Mouse (Mus musculus): ENCODE results near the gene Zbtb11.
A peak's percentile ranks its signal among the peaks of the same experiment; 100 is the strongest.
"Not testable (repeated sequence)": the region's sequence is repeated elsewhere in the genome, so short reads cannot be mapped to it uniquely, and the experiment has no call there.

Zbtb11 gene

DNA sequence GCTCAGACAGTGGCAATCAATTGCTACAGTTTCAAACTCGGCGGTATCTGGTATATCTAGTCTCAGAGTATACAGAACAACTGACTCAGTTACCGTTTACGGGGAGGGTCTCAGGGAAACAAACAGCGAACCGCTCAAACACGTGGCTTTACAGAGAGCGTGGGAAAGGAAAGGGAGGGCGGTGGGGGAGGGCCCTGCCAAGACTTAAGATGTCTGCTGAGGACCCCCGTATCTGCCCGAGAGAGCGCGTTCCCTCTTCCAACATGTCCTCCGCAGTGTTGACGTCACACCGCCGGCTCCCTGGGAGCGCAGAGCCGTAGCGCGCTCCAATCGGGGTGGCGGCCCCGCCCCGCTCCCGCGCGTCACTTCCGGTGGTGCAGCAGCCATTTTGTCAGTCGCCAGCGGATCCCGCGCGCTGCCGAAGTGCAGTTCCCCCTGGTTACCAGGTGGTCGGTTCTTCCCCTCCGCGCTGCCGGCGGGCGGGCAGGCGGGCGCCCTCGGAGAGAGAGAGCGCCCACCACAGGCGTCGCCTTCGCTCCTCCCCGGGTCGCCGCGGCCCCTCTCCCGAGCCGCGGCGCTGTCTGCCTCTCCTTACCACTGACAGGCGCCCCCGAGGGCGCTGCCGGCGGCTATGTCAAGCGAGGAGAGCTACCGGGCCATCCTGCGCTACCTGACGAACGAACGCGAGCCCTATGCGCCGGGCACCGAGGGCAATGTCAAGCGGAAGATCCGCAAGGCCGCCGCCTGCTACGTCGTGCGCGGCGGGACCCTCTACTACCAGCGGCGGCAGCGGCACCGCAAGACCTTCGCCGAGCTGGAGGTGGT is at the start of gene Zbtb11:
Zbtb11 (plus strand) TSS at position 453 of the 825 bp plus-strand sequence.
- DNase-seq = peak; percentile 100

DNA sequence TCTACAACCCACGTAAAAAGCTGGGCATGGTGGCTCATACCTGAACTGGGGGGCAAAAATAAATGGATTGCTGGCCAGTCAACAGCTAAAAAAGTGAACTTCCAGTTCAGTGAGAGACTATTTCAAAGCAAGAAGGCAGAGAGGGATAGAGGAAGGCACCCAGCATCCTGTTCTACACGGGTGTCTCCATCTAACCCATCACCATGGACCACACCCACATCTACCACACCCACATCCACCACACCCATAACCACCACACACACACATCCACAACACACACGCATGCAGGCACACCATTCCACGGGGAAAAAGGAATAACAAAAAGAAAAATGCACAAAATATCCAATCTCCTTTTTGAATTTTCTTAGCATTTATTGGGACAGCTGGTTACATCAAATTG is 49.7 kb upstream of the Zbtb11 start:
- no peak for DNase-seq

DNA sequence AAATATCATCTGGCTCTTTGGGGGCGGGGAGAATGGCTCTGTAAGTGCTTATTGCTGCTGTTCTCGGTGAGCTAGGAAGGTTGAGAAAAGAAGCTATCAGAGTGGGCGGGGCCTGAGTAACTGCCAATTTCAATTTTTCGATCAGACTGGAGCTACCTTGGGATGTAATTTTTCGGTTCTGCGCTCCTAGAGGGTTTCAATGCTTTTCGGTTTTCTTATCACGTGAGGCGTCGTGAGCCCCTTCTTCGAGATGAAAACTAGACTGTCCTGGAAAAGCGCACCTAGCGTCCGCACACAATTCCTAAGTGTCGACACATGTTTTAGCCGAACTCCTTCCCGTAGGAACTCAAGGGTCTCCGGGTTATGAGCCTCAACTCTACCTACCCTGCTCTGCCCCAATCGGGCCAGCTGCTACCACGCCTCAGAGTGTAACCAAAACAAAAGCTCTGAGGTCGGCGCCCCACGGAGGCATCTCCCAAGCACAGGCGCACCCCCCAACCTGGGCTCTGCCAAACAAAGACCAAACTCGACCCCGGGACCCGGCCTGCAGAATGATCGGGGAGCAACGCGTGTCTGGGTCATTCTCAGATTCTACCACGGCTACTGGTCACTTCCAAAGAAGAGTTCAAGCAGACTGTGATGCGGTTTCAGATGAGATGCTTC is 39.9 kb upstream of the Zbtb11 start:
- no peak for DNase-seq

DNA sequence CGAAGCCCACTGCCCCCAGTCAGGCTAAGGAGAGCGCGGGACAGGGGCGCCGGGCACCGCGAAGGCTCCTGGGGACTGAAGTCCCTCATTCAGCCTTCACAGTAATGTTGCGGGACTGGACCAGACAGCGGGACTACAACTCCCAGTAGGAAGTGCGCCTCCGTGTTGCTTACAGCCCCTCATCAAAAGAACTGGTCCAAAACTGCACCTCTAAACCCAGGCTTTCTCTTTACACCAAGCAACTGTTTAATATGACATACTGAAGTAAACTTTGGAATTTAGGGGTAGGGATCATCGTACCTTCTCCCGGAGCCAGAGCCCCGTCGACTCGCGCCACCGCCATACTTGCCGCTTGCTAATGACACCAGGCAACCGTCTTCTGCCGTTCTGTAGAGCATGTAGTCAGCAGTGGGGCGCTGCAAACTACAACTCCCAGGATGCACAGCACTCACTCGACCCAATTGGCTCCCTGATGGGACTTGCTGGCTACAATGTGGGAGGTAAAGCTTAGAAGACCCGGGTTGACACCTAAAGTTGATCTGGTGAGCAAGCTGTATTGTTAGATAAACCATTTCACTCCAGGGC is 39.1 kb upstream of the Zbtb11 start, which contains the start of gene Cep97:
Cep97 (minus strand) TSS at position 403 of the 585 bp plus-strand sequence.
- DNase-seq = peak; percentile 96

DNA sequence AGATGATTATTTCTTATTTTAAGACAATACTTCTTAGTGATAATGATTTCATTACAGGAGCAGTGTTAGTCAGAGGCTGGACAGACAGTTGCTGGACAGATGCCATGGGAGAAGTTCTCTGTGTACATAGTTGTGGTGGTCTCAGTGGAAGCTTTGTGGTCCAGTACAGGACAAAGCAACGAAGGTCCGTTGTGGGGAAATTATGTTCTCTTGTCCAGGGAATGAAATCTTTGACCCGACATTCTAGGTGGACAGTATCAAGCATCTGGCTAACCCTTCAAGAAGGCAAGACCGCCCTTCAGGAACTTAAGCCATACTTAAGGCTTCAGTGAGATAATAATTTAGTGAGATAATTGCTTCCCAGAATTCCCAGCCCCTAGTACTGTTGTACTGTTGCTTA is 34.9 kb upstream of the Zbtb11 start:
- DNase-seq = no peak

DNA sequence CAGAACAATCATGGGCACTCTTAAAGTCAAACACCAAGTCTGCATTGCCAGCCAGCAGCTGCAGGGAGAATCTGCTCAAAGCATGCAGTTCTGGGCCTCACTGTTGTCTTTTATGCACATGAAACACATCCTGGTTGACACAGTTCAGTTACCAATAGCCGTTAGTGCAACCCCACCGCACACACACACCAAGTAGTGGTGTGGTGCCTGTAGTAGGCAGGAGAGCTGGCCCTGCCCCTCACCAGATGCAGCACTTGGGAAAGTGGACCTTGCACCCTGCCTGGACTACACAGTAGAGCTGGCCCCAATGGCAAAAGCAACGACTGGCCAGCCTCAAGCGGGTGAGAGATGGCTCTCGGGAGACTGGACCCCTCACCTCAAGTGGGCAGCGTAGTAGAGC is 34.0 kb upstream of the Zbtb11 start:
- no peak for DNase-seq

DNA sequence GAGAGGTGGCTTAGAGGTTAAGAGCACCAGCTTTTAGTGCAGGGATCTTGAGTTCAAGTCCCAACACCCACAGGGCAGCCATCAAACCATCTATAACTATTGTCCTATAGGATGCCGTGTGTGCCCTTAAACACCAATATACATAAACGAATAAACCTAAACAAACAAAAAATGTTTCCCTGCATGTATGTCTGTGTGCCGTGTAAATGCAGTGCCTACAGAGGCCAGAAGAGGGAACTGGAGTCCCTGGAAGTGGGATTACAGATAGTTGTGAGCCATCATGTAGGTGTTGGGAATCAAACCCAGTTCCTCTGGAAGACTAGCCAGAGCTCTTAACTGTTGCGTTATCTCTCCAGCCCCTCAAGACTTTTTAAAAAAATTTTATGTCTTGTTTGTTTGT is 32.9 kb upstream of the Zbtb11 start:
- no peak for DNase-seq

DNA sequence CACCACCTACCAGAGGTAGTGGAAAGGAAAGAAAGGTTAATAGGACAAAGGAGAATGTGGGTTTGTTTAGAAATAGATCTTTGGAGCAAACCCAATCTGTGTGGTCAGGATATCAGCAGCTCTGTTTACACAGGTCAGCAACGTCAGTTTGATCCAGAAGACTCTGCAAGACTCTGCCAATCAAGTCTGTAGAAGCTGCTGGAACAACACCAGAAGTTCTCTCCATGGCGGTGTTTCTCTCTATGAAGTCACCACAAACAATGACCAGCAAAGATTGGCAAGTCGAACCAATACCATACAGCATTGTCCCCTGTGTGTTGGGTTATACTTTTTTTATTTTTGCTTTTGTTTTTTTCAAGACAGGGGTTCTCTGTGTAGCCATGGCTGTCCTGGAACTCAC is 26.4 kb upstream of the Zbtb11 start:
- no peak for DNase-seq

DNA sequence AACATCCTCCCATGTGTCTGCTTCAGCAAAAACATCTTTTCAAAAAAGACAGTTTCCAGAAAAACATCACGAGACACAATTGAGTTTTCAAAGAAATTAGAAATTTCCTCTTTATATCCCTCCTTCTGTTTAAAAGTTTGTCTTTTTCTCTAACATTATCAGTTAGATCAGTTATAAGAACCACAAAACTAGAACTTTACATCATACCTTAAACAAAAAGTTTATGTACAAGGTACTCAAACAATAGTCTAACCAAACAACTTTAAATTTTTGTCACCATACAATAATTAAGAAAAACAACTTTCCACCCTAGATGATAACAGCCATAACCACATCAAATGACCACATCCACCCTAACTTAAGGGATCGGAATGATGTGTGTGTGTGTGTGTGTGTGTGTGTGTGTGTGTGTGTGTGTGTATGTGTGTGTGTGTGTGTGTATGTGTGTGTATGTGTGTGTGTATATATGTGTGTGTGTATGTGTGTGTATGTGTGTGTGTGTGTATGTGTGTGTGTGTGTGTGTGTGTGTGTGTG is 25.7 kb upstream of the Zbtb11 start:
- not testable (repeated sequence) for DNase-seq

DNA sequence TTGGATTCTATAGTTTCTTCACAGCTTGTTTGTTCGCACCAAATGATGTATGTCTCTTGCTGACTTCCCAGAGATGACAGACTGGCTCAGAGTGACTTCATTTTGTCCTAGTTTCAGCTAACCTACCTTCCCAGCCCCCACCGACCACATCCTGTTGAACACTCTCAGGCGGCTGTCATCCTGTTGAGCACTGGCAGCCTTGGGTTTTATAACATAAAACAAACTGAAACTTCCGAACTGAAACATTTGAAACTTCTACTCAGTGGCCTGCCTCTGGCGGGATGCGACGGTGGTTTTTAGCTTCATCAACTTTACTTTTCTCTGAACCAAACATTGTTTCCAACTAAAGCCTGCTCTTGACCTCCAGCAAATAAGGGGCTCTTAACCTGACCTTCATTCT is 24.7 kb upstream of the Zbtb11 start:
- DNase-seq = no peak

DNA sequence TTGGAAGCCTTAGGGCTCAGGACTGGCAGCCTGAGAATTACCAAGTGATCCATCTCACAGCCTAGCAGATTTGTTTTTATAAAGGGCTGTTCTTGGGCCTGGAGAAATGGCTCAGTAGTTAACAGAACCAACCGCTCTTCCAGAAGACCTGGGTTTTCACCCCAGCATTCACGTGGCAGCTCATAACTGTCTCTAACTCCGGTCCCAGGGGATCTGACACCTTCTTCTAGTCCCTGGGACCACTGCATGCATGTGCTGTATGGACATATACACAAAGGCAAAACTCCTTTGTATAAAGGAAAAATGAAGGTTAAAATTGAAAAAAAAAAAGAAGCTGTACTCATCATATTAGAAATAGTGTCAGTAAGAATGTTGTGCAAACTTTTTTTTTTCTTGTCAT is 23.2 kb upstream of the Zbtb11 start:
- no peak for DNase-seq

DNA sequence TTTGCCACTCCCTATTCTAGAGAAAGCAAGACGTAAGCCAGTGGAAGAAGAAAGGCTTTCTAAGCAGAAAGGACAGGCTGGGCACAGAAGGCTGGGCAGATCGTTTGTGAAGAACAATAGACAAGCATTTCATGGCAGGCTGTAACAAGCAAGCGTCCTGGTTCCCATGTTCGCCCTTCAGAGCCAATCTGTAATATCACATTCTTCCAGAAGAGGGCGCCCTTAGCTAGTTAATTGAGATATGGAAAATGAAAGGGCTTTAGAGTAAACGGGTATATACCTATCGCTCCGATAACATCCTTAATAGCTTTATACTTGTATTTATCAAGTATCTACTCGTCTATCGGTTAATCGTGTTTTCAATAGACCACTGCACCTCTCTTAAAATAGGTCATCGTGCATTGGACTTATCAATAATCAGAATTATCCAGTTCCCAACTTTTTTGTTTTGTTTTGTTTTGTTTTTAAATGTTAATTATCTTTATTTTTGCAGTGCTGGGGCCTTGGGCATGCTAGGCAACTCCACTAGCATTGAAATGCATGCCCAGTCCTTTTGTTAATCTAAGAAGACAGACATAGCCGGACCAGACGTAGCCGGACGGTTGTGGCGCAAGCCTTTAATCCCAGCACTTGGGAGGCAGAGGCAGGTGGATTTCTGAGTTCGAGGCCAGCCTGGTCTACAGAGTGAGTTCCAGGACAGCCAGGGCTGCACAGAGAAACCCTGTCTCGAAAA is 22.6 kb upstream of the Zbtb11 start:
- peak; percentile 93 for DNase-seq

DNA sequence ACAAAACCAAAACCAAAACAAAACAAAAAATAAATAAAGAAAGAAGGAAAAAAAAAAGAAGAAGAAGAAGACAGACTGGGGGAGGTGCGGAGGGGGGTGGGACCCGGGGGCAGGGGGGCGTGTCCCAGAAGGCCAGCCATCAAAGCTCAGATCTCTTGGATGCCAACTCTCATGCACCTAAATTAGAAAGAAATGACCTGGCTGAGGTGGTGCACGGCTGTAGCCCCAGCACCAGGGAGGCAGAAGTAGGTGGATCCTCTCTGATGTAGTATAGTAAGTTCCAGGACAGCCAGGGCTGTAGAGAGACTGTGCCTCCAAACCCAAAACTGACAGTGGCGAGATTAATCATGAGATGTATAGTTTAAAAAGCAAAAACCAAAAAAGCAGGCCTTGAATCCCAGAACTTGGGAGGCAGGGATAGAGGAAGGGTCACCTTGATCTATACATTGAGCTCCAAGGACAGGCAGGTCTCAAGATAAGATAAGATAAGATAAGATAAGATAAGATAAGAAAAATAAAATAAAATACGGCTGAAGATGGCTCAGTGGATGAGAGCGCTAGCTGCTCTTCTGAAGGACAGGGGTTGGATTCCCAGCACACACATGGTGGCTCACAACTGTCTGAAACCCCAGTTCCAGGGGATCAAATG is 21.9 kb upstream of the Zbtb11 start:
- DNase-seq = no peak

DNA sequence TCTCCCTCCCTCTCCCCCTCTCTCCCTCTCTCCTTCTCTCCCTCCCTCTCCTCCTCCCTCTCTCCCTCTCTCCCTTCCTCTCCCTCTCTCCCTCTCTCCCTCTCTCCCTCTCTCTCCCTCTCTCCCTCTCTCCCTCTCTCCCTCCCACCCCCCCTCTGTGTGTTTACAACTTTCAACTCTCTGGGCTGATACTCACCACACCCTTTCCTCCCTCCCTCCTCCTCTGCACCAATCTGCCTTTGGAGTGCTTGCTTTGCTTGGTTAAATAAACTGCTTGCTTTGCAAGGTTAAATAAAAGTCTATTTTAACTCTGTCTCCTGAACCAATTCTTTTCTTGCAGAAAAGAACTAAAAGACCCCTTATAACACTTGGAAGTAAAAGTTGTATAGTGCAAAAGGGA is 20.9 kb upstream of the Zbtb11 start:
- DNase-seq = no peak

DNA sequence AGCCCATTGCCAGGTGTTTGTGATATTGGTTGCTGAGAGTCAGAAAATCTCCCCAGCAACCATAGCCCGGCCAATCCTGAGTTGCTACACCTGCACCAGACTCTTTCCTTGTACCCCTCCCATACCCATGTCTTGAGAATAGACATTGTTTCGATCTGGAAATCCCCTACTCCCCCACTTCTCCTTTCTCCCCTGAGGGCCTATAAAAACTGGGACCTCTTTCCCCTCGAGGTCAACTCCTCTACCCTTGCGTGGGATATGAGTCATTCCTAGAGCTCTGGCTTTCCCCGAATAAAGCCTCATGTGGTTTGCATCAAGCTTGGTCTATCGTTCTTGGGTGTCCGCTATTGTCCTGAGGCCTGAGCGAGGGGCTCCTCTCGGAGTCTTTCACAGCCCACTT is 19.5 kb upstream of the Zbtb11 start:
- DNase-seq = not testable (repeated sequence)

DNA sequence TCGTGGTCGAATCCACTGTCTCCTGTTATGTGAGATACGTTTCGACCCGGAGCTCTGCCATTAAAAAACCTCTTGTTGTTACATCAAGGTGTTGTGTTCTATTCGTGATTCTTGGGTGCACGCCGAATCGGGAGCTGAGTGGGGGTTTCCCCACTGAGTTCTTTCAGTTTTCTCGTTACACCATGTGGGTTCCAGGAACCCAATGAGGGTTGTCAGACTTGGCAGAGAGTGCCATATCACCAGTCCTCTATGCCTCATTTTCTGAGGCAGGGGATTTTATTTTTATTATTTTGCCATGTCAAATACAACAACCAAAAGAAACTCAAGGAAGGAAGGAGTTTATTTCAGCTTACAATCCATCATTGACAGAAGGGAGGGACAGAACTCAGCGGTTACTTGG is 10.6 kb upstream of the Zbtb11 start:
- DNase-seq = not testable (repeated sequence)

DNA sequence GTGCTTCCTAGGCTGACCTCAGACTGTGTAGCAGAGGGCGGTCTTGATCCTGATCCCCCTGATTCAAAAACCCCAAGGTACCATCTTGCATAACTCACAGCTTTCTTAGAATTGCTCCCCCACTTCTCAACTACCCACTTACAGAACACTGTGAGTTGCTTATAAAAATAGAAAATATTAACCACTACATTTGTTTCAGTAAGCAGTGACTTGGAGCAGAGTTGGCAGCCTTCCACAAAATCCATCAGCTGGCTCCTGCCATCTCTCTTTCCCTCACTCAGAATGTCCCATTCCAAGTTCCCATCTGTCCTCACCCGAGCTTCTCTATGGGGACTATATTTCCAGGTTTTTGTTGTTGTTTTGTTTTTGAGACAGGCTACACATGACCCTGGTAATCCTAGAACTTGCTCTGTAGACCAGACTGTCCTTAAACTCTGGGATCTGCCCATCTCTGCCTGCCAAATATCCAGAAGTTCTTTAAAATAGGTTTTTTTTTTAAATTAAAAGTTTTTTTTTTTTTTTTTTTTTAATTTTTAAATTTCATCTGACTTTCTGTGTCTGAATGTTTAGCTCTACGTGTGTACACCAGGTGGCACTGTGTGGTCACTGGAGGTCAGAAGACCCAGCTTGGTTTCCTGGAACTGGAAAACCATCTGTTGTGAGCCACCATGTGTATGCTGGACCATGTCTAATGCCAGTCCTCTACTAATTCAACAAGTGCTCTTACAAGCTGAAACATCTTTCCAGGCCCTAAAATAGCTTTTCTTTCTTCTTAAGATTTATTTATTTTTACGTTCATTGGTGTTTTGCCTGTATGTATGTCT is 9.3 kb upstream of the Zbtb11 start:
- DNase-seq = peak; percentile 55

DNA sequence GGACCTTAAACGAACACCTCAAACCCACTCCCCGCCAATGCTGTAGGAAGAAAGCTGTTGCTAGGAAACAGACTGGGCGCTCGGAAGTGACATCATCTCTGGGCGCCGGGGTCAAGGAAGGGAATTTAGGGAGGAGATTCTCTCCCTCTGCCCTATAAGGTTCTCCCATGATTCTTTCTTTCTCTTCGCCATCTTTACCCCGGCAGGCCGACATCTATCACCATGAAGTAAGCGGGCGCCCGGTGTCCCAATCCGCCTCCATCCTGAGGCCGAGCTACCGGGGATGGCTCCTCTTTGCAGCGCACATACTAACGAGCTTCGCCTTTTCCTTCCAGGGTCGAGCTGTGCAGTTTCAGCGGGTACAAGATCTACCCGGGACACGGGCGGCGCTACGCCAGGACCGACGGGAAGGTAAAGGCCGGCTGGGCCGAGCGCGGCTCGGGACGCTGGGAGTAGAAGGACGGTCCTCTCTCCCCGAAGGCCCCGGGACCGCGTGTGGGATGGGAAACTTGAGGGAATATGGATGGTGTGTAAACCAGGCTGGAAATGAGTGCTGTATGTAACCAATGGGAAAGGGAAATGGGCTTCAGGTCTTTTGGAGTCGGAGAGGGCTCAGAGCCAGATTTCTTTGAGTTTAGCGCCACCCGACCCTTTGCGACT is 7.3 kb upstream of the Zbtb11 start, which contains the start of gene Rpl24:
Rpl24 (plus strand) TSS at position 64 of the 660 bp plus-strand sequence.
- peak; percentile 98 for DNase-seq

DNA sequence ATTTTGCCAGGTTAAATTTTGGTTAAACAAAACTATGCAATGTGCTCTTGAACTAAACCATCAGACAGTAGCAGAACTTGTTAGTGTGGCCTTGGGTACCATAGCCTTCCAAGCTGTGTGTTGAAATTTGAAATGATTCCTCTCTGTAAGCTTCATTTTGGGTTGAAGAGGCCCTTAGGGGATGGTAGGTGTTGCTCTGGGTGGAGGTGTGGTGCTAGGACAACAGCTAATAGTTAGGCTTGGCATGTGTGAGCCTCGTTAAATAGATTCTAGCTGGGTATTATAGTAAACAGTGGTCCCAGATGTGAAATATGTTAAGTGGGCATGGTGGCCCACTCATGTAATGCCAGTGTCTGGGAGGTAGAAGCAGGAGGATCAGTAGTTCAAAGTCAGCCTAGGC is 6.5 kb upstream of the Zbtb11 start:
- no peak for DNase-seq

DNA sequence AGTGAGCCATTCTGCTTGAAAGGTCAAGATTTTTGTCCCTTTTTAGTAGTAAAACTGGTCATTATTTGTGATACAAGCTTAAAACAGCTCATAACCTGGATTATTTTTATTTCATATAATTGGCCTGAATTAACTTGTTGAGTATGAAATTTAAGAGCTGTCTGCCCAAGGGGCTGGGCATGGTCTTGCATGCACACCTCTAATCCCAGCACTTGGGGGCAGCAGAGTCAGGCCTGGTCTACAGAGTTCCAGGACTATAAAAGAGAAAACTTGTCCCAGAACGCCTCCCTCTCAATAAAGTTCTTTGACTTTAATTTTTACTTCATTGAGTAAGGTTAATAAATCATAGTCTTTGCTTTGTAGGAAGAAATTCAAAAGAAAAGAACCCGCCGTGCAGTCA is 4.5 kb upstream of the Zbtb11 start:
- peak; percentile 59 for DNase-seq

DNA sequence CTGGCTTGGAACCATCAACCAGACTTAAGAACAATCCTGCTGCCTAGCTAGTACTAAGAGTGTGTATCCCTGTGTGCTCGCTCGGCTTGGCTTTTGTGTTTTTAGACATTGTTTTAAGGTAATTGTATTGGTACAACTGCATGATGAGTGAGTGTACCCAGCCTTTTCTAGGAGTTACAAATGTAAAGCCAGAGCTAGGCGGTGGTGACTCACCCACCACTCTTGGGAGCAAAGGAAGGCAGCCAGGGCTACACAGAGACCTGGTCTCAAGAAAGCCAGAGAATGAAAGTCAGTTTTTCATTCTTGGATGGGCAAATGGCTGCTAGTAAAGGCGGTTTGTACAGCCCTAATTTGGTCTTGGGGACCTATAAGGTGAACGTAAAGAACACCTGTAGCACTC is 3.3 kb upstream of the Zbtb11 start:
- no peak for DNase-seq

All from retina, postnatal 1 day (tissue).